Mouse (Mus musculus) cerebellum, adult 9-10 months (tissue): ENCODE results near the gene Sec23b.

Experiments
- DNase-seq: peaks from one replicate; pipeline ENCODE4 v3.0.0; 2022

Sec23b gene

DNA sequence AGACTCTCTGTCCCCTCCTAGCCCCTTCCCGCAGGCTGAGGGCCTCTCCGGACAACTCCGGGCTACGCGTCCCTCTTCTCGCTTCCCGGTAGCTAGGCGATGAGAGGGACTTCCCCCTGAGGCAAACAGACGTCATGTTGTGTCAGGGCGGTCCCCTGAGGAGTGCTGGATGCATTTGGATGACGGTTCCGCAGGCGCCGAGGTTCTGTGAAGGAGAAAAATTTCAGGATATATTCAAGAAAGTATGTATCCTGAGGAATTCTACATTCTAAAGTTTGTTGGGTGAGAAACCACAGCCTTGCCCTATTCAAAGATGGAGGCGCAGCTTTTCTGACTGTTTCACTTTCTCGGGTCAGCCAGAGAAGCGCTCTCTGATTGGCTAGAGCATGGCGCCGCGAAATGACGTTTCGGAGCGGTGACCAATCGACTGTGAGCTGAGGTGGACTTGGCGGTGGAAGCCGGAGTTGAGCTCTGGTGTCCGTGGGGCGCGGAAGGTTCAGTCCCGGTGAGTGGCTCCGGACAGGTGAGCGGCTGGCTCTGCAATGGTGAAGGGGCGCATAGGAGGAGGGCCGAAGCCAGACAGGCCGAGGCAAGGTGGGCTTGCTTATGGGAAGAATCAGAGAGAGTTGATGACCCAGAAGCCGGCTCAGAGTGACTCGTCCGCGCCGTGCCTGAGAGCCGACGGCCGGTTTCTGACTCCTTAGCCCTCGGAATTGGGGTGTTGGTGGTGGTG, at the start of gene Sec23b:
Gene Sec23b, plus strand, starts transcription at position 410 of the 733 bp plus-strand sequence.
- DNase-seq = peak; percentile 97

DNA sequence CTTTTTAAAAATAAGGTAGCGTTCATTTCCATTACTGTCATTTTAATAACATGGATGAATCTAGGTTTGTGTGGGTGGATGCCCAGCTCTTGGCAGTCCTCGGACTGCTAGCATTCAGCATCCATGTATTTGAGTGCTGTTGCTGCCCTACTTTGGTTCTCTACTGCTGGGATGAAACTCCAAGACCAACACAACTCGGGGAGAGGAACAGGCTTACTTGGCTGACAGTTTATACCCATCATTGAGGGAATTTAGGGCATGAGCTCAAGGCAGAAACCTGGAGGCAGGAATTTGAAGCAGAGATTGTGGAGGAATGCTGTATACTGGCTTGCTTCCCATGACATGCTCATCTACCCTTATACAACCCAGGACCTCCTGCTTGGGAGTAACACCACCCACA, 41.4 kb upstream of the Sec23b start:
- DNase-seq = no peak

DNA sequence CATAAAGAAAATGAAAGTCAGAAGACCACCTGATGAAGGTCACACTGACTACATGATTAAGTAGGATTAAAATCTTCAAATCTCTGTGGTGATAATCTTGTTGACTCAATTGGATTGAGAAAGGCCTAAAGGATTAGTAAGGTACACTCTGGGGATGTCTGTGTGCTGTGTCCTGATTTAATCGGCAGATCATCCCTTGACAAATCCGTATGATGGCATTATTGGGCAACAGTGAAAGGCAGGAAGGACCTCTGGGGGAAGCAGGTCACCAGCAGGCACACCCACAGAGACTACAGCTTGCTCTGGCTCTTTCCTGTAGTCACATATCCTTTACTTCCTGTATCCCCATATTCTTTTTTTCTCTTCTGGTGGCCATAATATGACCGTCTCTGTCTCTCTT, 36.3 kb upstream of the Sec23b start:
- DNase-seq = no peak

DNA sequence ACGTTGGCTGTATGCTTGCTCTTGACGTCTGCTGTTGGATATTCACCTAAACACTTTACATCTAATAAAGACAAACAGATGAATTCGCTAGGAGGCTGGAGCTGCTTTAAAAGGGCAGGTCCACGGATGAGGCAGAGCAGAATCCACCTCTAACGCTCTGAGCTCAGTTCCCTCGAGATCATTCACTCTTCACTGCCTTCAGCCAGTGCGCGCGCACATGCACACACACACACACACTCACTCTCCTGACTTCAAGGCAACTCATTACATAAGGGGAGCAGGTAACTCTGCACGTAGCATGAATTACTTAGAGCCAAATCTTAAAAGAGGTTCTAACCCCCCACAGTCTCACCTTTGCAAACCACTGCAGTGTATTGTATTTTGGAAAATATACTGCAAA, 30.2 kb upstream of the Sec23b start:
- peak; percentile 47 for DNase-seq

DNA sequence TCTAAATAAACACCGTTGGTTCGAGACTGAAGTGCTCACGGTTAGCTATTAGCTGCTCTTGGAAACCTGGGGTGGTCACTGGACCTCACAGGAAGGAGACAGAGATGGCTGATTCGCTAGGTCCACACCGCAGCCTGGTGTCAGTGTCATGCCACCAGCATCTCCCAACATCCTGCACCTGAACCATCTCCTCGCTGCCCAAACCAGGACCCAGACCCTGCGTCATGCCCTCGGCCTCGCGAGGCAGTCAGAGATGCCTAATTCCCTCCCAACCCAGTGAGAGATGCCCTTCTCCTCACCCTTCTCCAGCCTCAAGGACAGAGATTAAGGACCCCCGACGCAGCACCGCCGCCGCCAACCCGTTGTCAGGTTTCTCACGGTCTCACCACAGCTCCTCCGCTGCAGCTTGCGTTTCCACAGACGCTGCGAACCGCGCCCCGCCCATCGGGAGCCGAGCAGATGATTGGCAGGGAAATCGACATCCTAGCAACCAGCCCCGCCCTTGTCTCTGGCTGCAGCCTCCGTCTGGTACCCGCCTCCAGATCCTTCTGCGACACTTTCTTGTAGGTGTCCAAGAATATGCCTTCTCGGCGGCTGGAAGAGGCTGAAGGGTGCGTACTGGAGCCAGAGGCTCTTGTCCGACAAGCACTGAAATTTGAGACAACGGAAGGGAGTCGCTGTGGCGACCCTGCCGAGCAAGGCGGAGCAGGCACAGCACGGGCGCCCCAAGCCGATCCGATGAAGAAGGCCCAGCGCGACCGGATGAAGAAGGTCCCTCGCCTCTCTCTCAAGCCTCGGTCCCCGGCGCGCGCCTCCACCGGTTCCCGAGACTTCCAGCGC, 28.8 kb upstream of the Sec23b start, which contains the start of the genes Dzank1 and Polr3f:
Gene Dzank1, minus strand, starts transcription at position 434 of the 840 bp plus-strand sequence.
Gene Polr3f, plus strand, starts transcription at position 738 of the 840 bp plus-strand sequence.
- peak; percentile 98 for DNase-seq

DNA sequence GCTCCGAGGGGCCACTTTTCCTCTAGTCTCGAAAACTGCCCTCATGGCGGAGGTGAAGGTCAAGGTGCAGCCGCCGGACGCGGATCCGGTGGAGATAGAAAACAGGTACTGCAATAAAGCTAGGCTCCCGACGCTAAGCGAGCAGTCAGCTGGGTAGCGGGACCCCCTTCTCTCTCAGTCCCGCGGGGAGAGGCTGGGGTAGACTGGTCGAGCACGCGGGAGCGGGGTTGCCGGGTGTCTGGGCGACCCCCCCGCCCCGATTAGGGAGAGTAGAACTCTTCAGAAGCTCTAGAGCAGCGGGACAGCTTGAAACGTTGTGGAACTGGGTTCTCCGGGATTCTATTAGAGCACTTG, 28.2 kb upstream of the Sec23b start:
- DNase-seq = no peak

DNA sequence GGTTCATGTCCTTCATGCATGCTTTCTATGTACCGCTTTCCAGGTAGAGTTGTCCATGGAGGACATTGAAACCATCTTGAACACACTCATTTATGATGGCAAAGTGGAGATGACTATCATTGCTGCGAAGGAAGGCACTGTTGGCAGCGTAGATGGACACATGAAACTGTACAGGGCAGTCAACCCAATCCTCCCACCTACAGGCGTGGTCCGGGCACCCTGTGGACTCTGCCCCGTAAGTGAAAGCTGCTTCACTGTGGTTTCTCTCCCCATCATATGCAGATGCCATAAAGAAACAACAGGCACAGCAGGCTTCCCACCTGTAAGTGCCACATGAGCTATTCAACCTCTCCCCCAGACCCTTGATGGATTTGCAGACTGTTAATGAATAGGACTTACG, 18.9 kb upstream of the Sec23b start:
- DNase-seq = no peak

DNA sequence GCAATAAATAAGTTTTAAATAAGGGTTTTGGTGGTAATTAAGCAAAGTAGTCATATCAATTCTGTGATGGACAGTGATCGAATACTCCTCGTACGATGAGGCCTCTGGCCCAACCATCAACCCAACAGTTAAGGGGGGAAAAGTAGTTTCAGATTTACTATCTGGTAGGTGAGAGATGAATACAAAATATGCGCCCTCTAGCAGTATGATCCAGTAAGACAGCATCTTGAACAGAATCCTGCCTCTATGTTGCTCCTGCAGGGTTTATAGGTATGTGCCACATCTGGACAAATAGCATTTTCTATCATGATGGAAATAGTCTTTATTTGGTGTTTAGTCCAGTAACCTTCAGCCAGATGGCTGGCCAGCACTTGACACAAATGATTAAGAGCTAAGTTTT, 14.8 kb upstream of the Sec23b start:
- no peak for DNase-seq

DNA sequence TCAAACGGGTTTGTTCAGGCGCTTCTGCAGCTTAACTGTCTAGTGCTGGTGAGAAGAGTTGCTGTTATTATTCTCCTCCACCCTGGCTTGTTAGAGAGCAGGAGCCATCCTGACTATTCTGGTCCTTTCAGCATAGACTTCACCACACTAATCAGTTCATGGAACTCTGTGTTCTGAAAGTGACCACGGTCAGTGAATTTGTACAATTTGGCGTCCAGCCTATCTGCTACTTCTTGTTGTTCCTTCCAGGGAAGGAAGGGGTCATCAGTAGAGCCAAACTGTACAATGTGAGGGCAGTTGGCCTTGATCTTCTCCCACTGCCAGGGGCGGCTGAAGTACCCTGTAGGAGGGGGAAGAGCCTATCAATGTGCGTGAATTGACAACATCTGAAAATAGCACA, 12.4 kb upstream of the Sec23b start:
- no peak for DNase-seq

DNA sequence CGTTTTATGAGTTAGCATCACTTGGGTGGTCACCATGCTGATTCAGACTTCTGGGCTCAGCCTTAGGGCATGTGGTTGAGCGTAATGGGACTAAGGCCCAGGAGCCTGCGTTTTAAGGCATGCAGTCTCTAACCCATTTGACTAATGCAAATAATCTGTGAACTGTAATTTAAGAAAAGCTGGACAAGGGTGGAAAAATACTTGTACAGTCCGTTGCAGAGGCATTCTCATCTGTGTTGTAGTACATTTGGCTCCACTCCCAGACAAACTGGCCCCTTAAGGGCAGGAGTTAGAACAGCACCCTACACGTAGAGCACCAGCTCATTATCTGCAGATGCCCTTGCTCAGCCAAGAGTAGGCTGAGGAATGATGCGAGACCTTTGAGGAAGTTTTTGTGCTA, 11.4 kb upstream of the Sec23b start:
- no peak for DNase-seq

DNA sequence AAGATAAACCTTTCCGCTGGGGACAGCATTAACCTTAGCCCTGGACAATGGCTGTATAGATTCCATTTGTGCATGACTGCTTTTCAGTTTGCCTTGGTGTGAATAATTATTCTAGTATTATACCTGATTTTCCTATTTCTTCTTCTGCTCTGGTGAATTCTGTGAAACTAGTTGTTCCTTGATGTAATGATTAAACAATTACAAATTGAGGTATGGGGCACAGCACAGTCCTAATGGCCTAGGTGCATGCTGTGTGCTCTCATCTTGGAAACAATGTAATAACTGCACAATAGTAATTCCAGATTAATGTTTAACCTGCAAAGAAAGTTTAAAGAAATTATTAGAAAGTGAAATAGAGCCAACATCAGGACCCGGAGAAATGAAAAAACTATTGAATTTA, 11.0 kb upstream of the Sec23b start:
- DNase-seq = no peak

DNA sequence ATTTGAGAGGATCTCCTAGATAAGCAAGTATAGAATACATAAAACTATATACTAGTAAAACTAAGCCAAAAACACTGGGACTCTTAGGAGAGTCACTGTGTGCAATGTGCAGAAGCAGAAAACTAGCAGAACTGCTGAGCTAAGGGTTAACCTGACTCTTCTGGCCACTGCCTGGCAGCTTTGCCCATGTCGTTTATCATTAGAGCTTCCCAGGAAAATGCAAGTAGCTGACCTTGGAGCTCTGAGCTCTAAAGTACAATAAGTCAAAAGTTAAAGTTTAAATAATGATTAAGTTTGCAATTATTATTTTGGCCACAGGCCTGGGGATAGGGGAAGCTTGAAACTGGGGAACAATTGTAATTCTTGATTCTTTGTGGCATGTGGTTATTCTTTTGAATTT, 10.5 kb upstream of the Sec23b start:
- no peak for DNase-seq

DNA sequence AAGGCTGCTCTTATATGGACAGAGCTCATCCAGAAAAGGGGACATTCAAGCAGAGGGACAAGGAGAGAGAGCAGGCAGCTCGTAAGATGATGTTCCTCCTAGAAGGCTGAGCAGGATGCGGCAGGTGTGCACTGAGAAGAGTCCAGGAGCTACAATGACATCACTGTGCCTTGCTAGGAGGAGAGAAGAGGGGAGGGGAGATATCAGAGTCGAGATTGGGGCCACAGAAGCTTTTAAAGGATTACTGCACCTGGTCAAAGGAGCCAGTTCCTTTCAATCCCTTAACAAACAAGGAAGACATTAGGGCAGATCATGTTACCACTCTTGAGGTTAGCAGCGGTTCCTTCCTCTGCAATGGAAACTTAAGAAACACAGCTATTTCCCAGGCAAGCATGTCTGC, 8.5 kb upstream of the Sec23b start:
- no peak for DNase-seq

DNA sequence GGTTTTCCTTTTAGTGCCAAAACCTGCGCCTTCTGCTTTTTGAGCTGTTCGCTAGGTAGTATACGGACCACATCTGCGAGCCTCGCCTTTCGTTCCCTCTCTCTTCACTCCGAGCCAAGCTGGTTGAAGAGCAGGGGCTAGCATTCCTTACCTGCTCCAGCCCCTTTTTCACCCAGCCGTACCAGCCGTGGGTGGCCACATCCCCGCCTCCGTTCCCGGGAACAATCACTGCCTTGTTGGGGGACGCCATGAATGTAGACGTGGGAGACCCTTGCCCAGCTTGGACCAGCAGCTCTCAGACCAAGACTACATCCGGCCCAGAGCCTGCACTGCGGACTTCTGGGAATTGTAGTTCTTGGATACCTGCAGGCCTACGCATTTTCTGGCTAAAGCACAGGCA, 5.5 kb upstream of the Sec23b start, which contains the start of gene Rbbp9:
Gene Rbbp9, minus strand, starts transcription at position 341 of the 400 bp plus-strand sequence.
- DNase-seq = peak; percentile 75

DNA sequence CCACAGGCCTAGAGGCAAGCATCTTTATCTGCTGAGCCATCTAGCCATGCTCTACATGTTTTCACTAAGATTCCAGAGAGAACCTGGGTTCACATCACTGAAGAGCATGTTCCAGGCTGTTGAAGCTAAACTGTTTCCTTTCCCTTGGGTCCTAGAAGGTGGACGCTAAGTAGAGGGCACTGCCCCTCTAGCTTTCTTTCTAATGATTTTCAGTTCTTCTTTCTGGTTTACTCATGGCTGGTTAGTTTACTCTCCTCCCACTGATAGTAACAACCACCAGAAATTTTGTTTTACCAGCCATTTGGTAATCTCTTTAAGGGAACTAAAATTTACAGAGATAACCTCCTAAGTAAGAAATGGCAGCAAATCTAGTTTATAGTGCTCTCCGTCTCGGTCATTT, 2.1 kb upstream of the Sec23b start:
- no peak for DNase-seq

DNA sequence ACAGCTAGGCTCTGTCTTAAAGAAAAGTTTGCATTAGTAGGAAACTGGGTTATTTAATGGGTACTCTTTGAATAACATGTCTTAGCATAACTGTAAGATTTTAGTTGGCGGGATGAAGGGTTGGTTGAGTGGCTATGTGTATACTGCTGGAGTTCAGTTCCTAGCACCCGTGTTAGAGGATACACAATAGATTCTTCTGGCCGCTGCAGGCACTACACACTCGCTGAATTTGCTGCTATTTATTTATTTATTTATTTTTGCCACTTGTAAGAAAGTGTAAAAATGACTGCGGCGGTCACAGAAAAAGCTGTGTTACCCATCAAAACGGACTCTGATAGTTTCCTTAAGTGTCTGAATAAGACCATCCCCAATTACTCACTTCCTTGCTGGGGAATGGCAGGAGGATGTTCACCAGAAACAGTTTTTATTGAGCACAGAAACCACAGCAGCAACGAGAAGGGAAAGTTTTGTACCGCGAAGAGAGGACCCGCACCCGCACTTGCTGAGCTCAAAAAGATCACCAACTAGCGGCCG, 676 bp upstream of the Sec23b start:
- DNase-seq = peak; percentile 26

DNA sequence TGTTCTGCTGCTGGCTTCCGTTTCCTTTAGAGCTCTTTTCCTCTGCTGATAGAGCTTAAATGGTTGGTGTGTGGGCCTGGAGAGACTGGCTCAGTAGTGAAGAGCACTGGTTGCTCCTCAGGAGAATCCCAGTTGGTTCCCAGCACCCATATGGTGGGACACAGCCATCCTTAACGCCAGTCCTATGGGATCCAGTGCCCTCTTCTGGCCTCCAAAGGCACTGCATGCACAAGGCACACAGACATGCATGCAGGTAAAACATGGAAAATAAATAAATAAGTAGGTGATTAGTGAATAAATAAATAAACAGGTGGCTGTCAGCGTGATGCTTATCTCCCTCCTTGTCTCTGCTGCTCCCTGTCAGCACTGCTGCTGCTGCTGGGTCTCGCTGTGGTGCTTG, 32.7 kb downstream of the Sec23b start:
- DNase-seq = no peak

DNA sequence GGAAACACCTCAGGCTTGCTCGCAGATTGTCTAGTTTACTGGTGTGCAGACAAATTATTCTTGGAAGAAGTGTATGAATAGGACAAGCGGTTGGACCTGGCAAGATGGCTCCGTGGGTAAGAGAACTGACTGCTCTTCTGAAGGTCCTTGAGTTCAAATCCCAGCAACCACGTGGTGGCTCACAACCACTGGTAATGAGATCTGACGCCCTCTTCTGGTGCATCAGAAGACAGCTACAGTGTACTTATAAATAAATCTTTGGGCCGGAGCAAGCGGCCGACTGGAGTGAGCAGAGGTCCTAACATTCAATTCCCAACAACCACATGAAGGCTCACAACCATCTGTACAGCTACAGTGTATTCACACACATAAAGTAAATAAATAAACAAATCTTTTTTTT, 37.0 kb downstream of the Sec23b start:
- peak; percentile 38 for DNase-seq

DNA sequence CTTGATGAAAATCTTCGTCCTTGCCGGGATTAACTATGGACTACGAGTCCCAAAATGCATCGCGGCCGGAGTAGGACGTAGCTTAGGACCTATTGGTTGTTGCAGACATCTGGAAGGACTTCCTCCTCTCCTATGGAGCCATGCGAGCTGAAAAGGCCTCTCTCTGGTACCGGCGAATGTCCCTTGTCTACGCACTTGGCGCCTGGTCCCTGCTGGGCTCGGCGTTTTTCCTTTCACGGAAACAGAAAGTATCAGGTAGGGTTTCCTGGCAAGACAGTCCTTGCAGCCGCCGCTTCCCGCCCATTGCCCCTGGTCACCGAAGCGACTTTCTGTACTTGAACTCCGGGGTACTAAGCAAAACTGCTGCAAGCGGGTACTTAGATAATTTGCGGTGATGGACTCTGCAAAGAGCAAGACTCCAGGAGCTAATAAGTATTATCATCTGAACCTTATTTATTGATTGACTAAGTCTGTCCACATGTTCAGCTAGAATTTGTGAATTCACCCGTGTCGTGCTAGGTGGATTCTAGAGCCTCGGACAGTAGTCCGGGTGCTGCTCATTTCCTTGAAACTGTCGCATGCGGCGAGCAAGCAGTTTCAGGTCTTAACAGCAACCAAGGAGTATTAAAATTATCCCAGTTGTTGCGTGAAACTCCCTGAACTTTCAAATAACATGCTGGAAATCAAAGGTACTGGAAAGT, 38.1 kb downstream of the Sec23b start, which contains the start of gene Smim26:
Gene Smim26, plus strand, starts transcription at position 104 of the 701 bp plus-strand sequence.
- peak; percentile 82 for DNase-seq

DNA sequence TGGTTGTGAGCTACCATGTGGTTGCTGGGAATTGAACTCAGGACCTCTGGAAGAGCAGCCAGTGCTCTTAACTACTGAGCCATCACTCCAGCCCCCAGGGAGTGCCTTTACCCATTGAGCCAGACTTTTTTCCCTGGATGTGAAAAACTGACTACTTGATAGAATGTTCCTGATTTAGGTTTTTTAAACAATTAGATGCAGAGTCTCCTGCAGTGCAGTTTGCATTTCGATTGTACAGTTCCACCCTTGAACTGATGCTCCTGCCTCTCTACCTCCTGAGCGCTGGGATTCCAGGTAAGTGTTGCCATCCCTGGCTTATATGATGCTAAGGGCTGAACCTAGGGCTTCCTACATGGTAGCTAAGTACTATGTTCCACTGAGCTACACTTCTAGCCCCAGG, 42.0 kb downstream of the Sec23b start:
- no peak for DNase-seq

DNA sequence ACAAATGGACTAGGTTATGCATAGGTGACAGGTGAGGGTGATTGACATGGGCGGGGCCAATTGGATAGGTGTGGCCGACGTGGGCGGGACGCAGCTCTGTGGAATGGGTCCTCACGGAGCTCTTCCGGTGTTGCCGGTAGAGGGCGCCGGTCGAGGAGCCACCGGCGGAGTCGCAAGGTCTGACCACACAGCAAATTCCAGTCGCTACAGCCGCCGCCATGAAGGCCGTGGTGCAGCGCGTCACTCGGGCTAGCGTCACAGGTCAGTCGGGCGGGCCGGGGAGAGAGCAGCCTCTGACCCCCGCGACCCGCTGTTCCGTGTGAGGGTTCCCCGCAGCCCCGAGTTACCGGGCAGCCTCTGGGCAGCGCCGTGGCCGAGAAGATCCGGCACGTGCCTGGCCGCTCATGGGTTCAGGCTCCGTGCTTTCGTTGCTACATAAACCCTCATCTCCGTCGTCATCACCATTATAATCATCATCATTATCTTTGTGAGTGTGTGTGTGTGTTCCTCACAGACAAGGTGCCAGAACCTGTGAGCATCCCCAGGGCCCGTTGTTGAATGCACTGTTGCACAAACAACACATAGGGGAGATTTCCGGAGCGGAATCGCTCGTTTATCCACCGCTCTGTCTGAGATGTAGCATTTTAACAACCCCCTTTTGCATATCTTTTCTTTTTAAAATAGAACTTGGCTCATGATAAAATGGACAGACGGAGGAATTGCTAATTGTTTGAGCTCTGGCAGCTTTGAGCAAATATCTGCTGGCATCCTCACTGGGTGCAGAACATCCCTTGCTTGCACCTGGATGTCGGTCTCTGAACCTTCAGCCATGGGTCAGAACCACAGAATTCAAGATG, 44.0 kb downstream of the Sec23b start, which contains the start of gene Dtd1:
Gene Dtd1, plus strand, starts transcription at position 67 of the 857 bp plus-strand sequence.
- peak; percentile 94 for DNase-seq

DNA sequence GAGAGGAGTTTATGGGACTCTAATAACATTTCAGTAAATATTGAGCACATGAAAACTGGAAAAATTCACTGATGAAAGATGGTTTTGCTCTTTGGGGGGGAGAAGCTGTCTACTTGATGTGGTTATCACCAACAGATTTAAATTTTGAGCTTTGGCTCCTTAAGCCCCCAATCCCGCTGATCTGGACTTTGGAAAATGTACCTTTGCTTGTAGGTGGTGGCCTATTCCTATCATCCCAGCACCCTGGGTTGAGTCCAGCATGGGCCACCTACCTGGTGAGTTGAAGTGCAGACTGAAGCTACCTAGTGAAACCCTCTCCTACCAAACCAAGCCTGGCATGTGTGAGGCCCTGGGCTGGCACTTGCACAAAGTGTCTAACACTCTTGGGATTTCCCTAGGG, 45.5 kb downstream of the Sec23b start:
- no peak for DNase-seq
